Mouse (Mus musculus) gastrocnemius, adult 2 months (tissue): ENCODE data around the gene Ugt2a3. TPM values are rescaled to one million over a fixed set of nuclear protein-coding genes. Genes with fewer than 3 reads are reported as not detected.
"Not testable (repeated sequence)": the region's sequence is repeated elsewhere in the genome, so short reads cannot be mapped to it uniquely, and the experiment has no call there.

ENCODE experiments used
- DNase-seq: peaks from one replicate; pipeline ENCODE4 v3.0.0; 2022
- H3K27ac ChIP-seq: fragments of 200-600 bp; 2 replicates; pipeline ENCODE4 v1.8.1; 2022; ENCODE audit warnings: mild to moderate bottlenecking
- H3K4me3 ChIP-seq: fragments of 200-600 bp; 2 replicates; pipeline ENCODE4 v1.8.1; 2022; ENCODE audit warnings: mild to moderate bottlenecking, moderate library complexity
- CTCF ChIP-seq: fragments of 200-600 bp; IDR thresholded peaks from 2 replicates; pipeline ENCODE4 v1.8.1; 2022; ENCODE audit warnings: antibody characterized with exemption, mild to moderate bottlenecking, moderate library complexity
- intact Hi-C: fragments of 180-260 bp; cut with DNase I; formaldehyde crosslinking; loops from one replicate; pipeline ENCODE4 v1.15.1; 2025
- long read RNA-seq, 2 experiments: library from polyadenylated mRNA; stranded (forward); transcript quantifications; one replicate each; pipeline ENCODE4 v2.0.0; 2021
- total RNA-seq, 2 experiments: library from RNA; stranded (reverse); gene quantifications; 2 replicates each; pipeline ENCODE4 v1.2.3; 2021

Gene Ugt2a3
- not detected for total RNA-seq
- long read RNA-seq, experiment 1: 0 reads
- long read RNA-seq, experiment 2: 0 reads

GRCm38 (mm10) chr5:87336961-87337697, at the start of gene Ugt2a3:
TSS of gene Ugt2a3 (minus strand) at chr5:87337195.
- H3K27ac ChIP-seq: no peak within 1 kb of the TSS
- no peak for TF ChIP-seq CTCF
- DNase-seq: no peak
- H3K4me3 ChIP-seq: no peak within 1 kb of the TSS
- intact Hi-C loops: no loop called here

DNA sequence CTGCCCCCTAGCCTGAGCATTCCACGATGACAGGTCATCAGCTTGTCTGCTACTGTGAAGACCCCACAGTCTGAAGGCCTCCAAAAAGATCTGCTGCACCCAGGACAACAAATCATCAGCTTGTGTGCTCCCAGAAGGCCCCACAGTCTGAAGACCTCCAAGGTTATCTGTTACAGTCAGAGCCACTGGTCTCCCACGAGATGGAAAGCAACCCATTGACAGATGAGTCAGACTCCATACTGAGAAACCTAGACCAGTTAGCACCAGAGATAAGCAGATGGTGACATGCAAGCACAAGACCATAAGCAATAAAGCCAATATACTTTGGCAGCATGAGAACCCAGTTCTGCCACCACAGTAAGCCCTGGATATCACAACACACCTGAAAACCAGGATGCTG, 43.2 kb upstream of the Ugt2a3 start:
- DNase-seq: no peak
- intact Hi-C loops: no loop called here
- Histone ChIP-seq H3K27ac (no peak overlapping the region), H3K4me3 (no peak overlapping the region)
- TF ChIP-seq CTCF: no peak

- no peak for TF ChIP-seq CTCF
- Histone ChIP-seq H3K4me3 (no peak overlapping the region), H3K27ac (no peak overlapping the region)
- intact Hi-C loops: no loop called here
- no peak for DNase-seq
Measured at GRCm38 (mm10) chr5:87379825-87380224, 42.8 kb upstream of the Ugt2a3 start.

GRCm38 (mm10) chr5:87375874-87376383, 38.9 kb upstream of the Ugt2a3 start:
- H3K27ac ChIP-seq: no peak overlapping the region
- intact Hi-C loops: no loop called here
- no peak overlapping the region for H3K4me3 ChIP-seq
- no peak for TF ChIP-seq CTCF
- DNase-seq: no peak

DNA sequence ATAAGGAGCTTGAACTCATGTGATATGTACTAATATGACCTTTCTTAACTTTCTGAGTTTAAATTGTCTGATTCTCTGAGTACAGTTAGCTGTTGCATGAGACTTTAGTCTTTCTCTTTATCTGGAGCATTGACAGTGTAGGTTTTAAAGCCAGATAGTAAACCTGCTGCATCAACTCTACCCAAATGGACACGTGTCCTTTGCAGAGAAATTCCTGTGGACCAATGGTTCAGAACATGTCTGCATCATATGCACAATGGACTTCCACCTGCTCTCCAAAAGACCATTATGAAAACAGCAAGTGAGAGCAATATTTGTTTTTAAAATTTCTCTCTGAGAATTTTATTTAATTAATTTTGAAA, 36.5 kb upstream of the Ugt2a3 start:
- intact Hi-C loops: no loop called here
- TF ChIP-seq CTCF: no peak

DNA sequence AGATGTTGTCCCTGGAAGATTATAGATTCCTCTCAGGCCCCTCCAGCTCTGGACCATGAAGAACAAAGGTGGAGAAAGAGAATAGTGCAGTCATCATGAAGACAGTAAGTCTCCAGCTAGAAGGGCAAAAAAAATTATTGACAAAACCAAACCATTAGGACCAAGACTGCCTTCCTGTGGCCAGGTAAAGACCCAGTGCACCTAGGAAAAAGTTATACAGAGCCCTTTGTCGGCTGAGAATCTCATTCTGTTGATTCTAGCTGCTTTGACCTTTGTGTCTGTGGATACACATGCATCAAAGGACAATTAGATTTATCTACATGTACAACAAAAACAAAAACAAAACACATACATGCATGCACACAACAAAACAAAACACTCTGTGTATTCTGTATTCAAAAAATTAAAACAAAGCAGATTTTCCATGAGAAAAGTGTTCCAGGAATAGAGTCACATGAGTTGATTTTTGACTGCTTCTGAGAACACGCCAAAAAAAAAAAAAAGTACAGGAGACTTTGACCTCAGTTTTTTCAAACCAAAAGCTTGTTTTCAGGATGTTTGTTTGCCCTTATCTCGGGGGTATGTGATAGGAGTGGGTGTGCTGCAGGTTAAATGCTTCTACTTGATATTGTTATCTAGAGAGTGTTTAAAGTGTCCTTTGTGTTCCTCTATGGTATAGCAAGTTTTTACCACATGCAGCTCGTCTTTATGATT, 36.0 kb upstream of the Ugt2a3 start:
- intact Hi-C loops, DNase-seq, H3K27ac ChIP-seq, H3K4me3 ChIP-seq: not testable (repeated sequence)

More for the DNA sequence above, 36.5 kb upstream of the Ugt2a3 start:
- H3K27ac ChIP-seq: no peak overlapping the region
- no peak for DNase-seq
- no peak overlapping the region for H3K4me3 ChIP-seq

DNA sequence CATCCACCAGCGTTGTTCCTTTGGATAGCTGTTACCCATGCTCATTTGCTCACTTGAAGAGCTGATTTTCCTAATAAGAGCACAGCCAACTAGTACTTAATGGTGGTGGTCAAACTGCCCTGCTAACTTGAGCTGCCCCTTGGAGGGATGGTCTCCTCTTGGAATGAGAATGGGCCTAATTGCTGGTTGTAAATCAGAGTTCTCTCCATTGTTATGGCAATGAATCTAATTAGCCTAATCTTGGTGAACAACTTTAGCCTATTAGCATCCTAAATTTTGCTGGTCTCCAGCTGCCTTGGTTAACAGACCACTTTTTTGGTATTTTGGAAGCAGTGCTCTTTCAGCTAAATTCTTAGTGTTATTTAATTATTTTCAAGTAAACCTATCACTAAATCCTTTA, 13.4 kb upstream of the Ugt2a3 start:
- Histone ChIP-seq H3K27ac (no peak overlapping the region), H3K4me3 (no peak overlapping the region)
- TF ChIP-seq CTCF: no peak
- DNase-seq: no peak
- intact Hi-C loops: no loop called here

GRCm38 (mm10) chr5:87349150-87349549, 12.2 kb upstream of the Ugt2a3 start:
- H3K27ac ChIP-seq, intact Hi-C loops, H3K4me3 ChIP-seq, DNase-seq: not testable (repeated sequence)

DNA sequence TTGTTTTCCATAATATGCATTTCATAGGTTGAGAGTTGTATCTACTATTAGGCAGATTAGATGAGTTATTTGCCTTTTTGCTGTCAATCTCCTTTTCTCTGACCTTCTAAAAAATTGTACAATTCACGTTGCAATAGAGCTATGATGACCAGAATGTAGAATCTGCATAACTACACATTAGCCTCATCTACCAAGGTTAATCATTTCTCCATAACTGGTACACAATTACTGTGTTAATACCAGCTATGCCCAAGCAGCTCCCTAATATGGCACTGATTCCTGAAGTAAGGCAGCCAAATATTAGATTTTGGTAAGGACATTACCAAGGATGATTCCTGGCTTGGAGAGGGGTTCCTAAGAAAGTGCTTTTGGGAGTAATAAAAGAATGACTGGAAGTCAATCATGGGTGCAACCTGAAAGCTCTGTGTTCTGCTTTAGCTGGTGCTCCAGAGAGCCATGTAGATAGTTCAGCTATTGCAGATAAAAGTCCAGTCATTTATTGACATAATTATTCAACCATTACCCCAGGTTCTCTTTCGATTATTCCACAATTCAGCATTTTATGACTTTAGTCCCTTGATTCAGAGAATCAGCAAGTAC, 10.6 kb upstream of the Ugt2a3 start:
- DNase-seq, intact Hi-C loops, H3K4me3 ChIP-seq, H3K27ac ChIP-seq: not testable (repeated sequence)

DNA sequence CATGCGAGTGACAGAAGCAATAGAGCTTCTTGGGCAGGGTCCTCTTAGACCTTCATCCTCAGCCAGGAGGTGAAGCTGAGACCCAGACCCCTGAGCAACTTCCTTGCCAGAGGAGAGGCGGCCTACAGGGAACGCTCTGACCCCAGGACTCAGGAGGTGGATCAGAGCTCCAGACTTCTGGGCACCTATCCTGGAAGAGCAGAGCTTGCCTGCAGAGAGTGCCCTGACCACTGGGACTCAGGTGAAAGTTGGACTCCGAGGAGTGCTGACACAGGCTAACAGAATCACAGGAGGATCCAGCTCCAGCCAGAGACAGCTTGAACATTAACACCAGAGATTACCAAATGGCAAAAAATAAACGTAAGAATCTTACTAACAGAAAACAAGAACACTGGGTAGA, 3.5 kb upstream of the Ugt2a3 start:
- intact Hi-C loops: no loop called here
- Histone ChIP-seq H3K27ac (no peak overlapping the region), H3K4me3 (no peak overlapping the region)
- no peak for DNase-seq
- no peak for TF ChIP-seq CTCF

- Histone ChIP-seq H3K27ac (no peak overlapping the region), H3K4me3 (no peak overlapping the region)
- DNase-seq: no peak
- intact Hi-C loops: no loop called here
- TF ChIP-seq CTCF: no peak
Measured at GRCm38 (mm10) chr5:87335199-87335598, 1.8 kb downstream of the Ugt2a3 start.

- no peak for TF ChIP-seq CTCF
- no peak overlapping the region for H3K27ac ChIP-seq
- intact Hi-C loops: no loop called here
- H3K4me3 ChIP-seq: no peak overlapping the region
- DNase-seq: no peak
Measured at GRCm38 (mm10) chr5:87333584-87333983, 3.4 kb downstream of the Ugt2a3 start.

DNA sequence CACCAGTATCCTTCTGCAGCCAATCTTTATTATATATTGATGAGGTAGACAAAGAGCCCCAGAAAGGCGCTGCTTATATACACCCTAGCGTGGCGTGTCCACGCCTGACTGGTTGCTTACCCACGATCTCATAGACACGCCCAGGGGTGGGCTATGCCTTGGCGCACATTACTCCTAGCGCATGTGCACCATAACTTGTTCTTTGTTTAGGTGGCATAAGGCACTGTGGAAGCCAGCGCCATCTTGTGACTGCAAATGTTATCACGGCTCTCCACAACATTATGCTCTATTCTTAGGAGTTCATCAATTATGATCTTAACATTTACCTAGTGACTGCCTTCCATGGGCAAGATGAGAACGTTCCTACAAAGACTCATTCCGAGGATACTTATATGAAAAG, 25.6 kb downstream of the Ugt2a3 start:
- no peak for TF ChIP-seq CTCF
- H3K27ac ChIP-seq: no peak overlapping the region
- DNase-seq: no peak
- H3K4me3 ChIP-seq: no peak overlapping the region
- intact Hi-C loops: no loop called here

- H3K27ac ChIP-seq, H3K4me3 ChIP-seq, intact Hi-C loops, DNase-seq: not testable (repeated sequence)
Measured at GRCm38 (mm10) chr5:87286180-87286579, 50.8 kb downstream of the Ugt2a3 start.

- H3K4me3 ChIP-seq, DNase-seq, intact Hi-C loops, H3K27ac ChIP-seq: not testable (repeated sequence)
Measured at GRCm38 (mm10) chr5:87275986-87276385, 61.0 kb downstream of the Ugt2a3 start.
